Mouse (Mus musculus): ENCODE data around the gene Babam1. TPM values are rescaled to one million over a fixed set of nuclear protein-coding genes. Genes with fewer than 3 reads are reported as not detected.

The Babam1 gene
- polyA plus RNA-seq (2015; fragmentation: Nextera tagmentation; extraction: Ambion mirVana) = 96.9 and 108 TPM in 2 replicates

GRCm38 (mm10) chr8:71396639-71397305 is at the start of gene Babam1:
Gene Babam1 (plus strand): TSS chr8:71396861.
- peak; percentile 97 for ATAC-seq (ENCODE audit: low read depth)
- Histone ChIP-seq H3K9me3 (ENCODE audit: control insufficient read depth, low read length) (no peaks in the 10 kb centered on the region), H3K27me3 (ENCODE audit: control insufficient read depth, insufficient read depth, low read depth, low read length) (no peaks in the 10 kb centered on the region), H3K4me2 (ENCODE audit: low read depth, low read length) (peak within 1 kb of the TSS; percentile 93), H3K36me3 (ENCODE audit: control insufficient read depth, insufficient read depth, low read length) (peaks cover 11% of the 10 kb centered on the region), H3K27ac (ENCODE audit: low read length) (peak within 1 kb of the TSS; percentile 88), H3K9ac (ENCODE audit: low read length) (peak within 1 kb of the TSS; percentile 88), H3K4me3 (ENCODE audit: low read length) (peak within 1 kb of the TSS; percentile 92), H3K4me1 (replicated peaks; ENCODE audit: control insufficient read depth, insufficient read depth, low read length) (peaks cover 16% of the 10 kb centered on the region)
- WGBS = under 1% methylated on average over 34 of the region's 34 CpGs

- H3K4me2 ChIP-seq (ENCODE audit: low read depth, low read length) = no peak overlapping the region
- H3K27me3 ChIP-seq (ENCODE audit: control insufficient read depth, insufficient read depth, low read depth, low read length) = no peaks in the 10 kb centered on the region
- no peaks in the 10 kb centered on the region for H3K9me3 ChIP-seq (ENCODE audit: control insufficient read depth, low read length)
- 57% methylated on average over 3 of the region's 3 CpGs for WGBS
- H3K36me3 ChIP-seq (ENCODE audit: control insufficient read depth, insufficient read depth, low read length) = peaks cover 58% of the 10 kb centered on the region
- no peak overlapping the region for H3K27ac ChIP-seq (ENCODE audit: low read length)
- H3K9ac ChIP-seq (ENCODE audit: low read length) = no peak overlapping the region
- ATAC-seq (ENCODE audit: low read depth) = no peak
- no peaks in the 10 kb centered on the region for H3K4me1 ChIP-seq (replicated peaks; ENCODE audit: control insufficient read depth, insufficient read depth, low read length)
- no peak overlapping the region for H3K4me3 ChIP-seq (ENCODE audit: low read length)
These were observed 45.5 kb upstream of the Babam1 start for GRCm38 (mm10) chr8:71351117-71351516.

GRCm38 (mm10) chr8:71351520-71351919 is 45.1 kb upstream of the Babam1 start:
- no peak overlapping the region for H3K27ac ChIP-seq (ENCODE audit: low read length)
- no peak for ATAC-seq (ENCODE audit: low read depth)
- no peak overlapping the region for H3K9ac ChIP-seq (ENCODE audit: low read length)
- 92% methylated on average over 1 of the region's 1 CpGs for WGBS
- H3K4me3 ChIP-seq (ENCODE audit: low read length) = no peak overlapping the region
- H3K4me2 ChIP-seq (ENCODE audit: low read depth, low read length) = no peak overlapping the region
- H3K9me3 ChIP-seq (ENCODE audit: control insufficient read depth, low read length) = no peaks in the 10 kb centered on the region
- H3K4me1 ChIP-seq (replicated peaks; ENCODE audit: control insufficient read depth, insufficient read depth, low read length) = no peaks in the 10 kb centered on the region
- no peaks in the 10 kb centered on the region for H3K27me3 ChIP-seq (ENCODE audit: control insufficient read depth, insufficient read depth, low read depth, low read length)
- H3K36me3 ChIP-seq (ENCODE audit: control insufficient read depth, insufficient read depth, low read length) = peaks cover 55% of the 10 kb centered on the region

- Histone ChIP-seq H3K4me3 (ENCODE audit: low read length) (no peak overlapping the region), H3K27ac (ENCODE audit: low read length) (no peak overlapping the region), H3K4me2 (ENCODE audit: low read depth, low read length) (no peak overlapping the region), H3K4me1 (replicated peaks; ENCODE audit: control insufficient read depth, insufficient read depth, low read length) (no peaks in the 10 kb centered on the region), H3K9me3 (ENCODE audit: control insufficient read depth, low read length) (no peaks in the 10 kb centered on the region), H3K36me3 (ENCODE audit: control insufficient read depth, insufficient read depth, low read length) (peaks cover 30% of the 10 kb centered on the region), H3K27me3 (ENCODE audit: control insufficient read depth, insufficient read depth, low read depth, low read length) (no peaks in the 10 kb centered on the region), H3K9ac (ENCODE audit: low read length) (no peak overlapping the region)
- ATAC-seq (ENCODE audit: low read depth) = no peak
- WGBS = 90% methylated on average over 3 of the region's 3 CpGs
These were observed 38.6 kb upstream of the Babam1 start for GRCm38 (mm10) chr8:71358026-71358425.

- H3K27ac ChIP-seq (ENCODE audit: low read length) = peak within 1 kb of the TSS; percentile 85
- peak within 1 kb of the TSS; percentile 71 for H3K9ac ChIP-seq (ENCODE audit: low read length)
- H3K4me3 ChIP-seq (ENCODE audit: low read length) = peak within 1 kb of the TSS; percentile 67
- no peaks in the 10 kb centered on the region for H3K9me3 ChIP-seq (ENCODE audit: control insufficient read depth, low read length)
- H3K4me1 ChIP-seq (replicated peaks; ENCODE audit: control insufficient read depth, insufficient read depth, low read length) = peaks cover 11% of the 10 kb centered on the region
- peaks cover 8% of the 10 kb centered on the region for H3K36me3 ChIP-seq (ENCODE audit: control insufficient read depth, insufficient read depth, low read length)
- H3K27me3 ChIP-seq (ENCODE audit: control insufficient read depth, insufficient read depth, low read depth, low read length) = no peaks in the 10 kb centered on the region
- H3K4me2 ChIP-seq (ENCODE audit: low read depth, low read length) = peak within 1 kb of the TSS; percentile 77
- ATAC-seq (ENCODE audit: low read depth) = peak; percentile 85
- WGBS = under 1% methylated on average over 55 of the region's 56 CpGs
These were observed 29.7 kb upstream of the Babam1 start, which contains the start of gene Use1 for GRCm38 (mm10) chr8:71366771-71367528. Gene Use1 (plus strand): TSS chr8:71366848.

GRCm38 (mm10) chr8:71367529-71368176 is 29.0 kb upstream of the Babam1 start:
- Histone ChIP-seq H3K27me3 (ENCODE audit: control insufficient read depth, insufficient read depth, low read depth, low read length) (no peaks in the 10 kb centered on the region), H3K4me3 (ENCODE audit: low read length) (peak overlapping the region; percentile 67), H3K4me2 (ENCODE audit: low read depth, low read length) (peak overlapping the region; percentile 77), H3K9me3 (ENCODE audit: control insufficient read depth, low read length) (no peaks in the 10 kb centered on the region), H3K36me3 (ENCODE audit: control insufficient read depth, insufficient read depth, low read length) (peaks cover 8% of the 10 kb centered on the region), H3K27ac (ENCODE audit: low read length) (peak overlapping the region; percentile 85), H3K4me1 (replicated peaks; ENCODE audit: control insufficient read depth, insufficient read depth, low read length) (peaks cover 11% of the 10 kb centered on the region), H3K9ac (ENCODE audit: low read length) (peak overlapping the region; percentile 71)
- WGBS = 35% methylated on average over 17 of the region's 17 CpGs
- no peak for ATAC-seq (ENCODE audit: low read depth)

GRCm38 (mm10) chr8:71368366-71368765 is 28.3 kb upstream of the Babam1 start:
- Histone ChIP-seq H3K4me2 (ENCODE audit: low read depth, low read length) (peak overlapping the region; percentile 77), H3K27me3 (ENCODE audit: control insufficient read depth, insufficient read depth, low read depth, low read length) (no peaks in the 10 kb centered on the region), H3K9me3 (ENCODE audit: control insufficient read depth, low read length) (no peaks in the 10 kb centered on the region), H3K4me1 (replicated peaks; ENCODE audit: control insufficient read depth, insufficient read depth, low read length) (peaks cover 11% of the 10 kb centered on the region), H3K9ac (ENCODE audit: low read length) (peak overlapping the region; percentile 11; the same call in 1 of the 2 replicates), H3K36me3 (ENCODE audit: control insufficient read depth, insufficient read depth, low read length) (peaks cover 15% of the 10 kb centered on the region), H3K27ac (ENCODE audit: low read length) (no peak overlapping the region), H3K4me3 (ENCODE audit: low read length) (no peak overlapping the region)
- ATAC-seq (ENCODE audit: low read depth) = no peak

GRCm38 (mm10) chr8:71369040-71369718 is 27.5 kb upstream of the Babam1 start:
- H3K27ac ChIP-seq (ENCODE audit: low read length) = no peak overlapping the region
- no peak for ATAC-seq (ENCODE audit: low read depth)
- no peak overlapping the region for H3K9ac ChIP-seq (ENCODE audit: low read length)
- H3K4me1 ChIP-seq (replicated peaks; ENCODE audit: control insufficient read depth, insufficient read depth, low read length) = peaks cover 11% of the 10 kb centered on the region
- no peak overlapping the region for H3K4me3 ChIP-seq (ENCODE audit: low read length)
- 87% methylated on average over 10 of the region's 10 CpGs for WGBS
- no peaks in the 10 kb centered on the region for H3K9me3 ChIP-seq (ENCODE audit: control insufficient read depth, low read length)
- H3K36me3 ChIP-seq (ENCODE audit: control insufficient read depth, insufficient read depth, low read length) = peaks cover 20% of the 10 kb centered on the region
- H3K4me2 ChIP-seq (ENCODE audit: low read depth, low read length) = no peak overlapping the region
- no peaks in the 10 kb centered on the region for H3K27me3 ChIP-seq (ENCODE audit: control insufficient read depth, insufficient read depth, low read depth, low read length)
